Mouse (Mus musculus): ENCODE results near the gene Gm4353.

DNA sequence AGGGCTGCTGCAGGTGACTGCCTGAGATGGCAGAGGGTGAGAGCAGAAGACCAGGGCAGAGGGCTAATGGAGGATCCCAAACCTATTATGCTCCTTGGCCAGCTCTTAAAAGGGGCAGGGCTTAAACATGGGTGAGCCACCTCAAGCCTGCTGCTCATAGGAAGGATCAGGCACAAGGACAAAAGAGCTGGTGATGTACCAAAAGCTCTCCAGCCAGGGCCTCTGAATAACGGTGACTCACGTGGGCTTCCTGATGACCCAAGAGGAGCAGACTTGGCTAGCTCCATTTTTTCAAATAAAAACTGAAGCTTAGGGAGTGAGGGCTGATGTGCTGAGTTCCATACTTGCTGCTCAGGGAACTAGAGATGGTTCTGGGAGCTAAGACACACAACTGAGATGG is 31.6 kb upstream of the Gm4353 start:
- TF ChIP-seq ZNF384 (IDR thresholded peaks at IDR 0.05; ENCODE audit: low read depth, low read length) (no peak), ZC3H11A (IDR thresholded peaks at IDR 0.05; ENCODE audit: borderline replicate concordance, low read depth, low read length) (no peak)

Data from ES-E14 (cell line).